Mouse (Mus musculus) midbrain, embryonic 16.5 days (tissue): Measurements from ENCODE around the gene Per3. TPM values are rescaled to one million over a fixed set of nuclear protein-coding genes. Genes with fewer than 3 reads are reported as not detected.

Experiments
- ATAC-seq: fragments of 200-750 bp; cut with Nextera tagmentation; 2 replicates; pipeline ENCODE4 v1.8.0; 2017; ENCODE audit warnings: moderate TSS enrichment
- H3K27ac ChIP-seq: fragments of 300-500 bp; sonication (generic); 2 replicates; pipeline ENCODE4 v1.5.1; 2014; ENCODE audit warnings: mild to moderate bottlenecking, low read length, mixed read lengths
- H3K27me3 ChIP-seq: fragments of 300-500 bp; sonication (generic); 2 replicates; pipeline ENCODE4 v1.6.1; 2014; ENCODE audit warnings: low read depth, low read length, mixed read lengths; ENCODE audit not compliant: control insufficient read depth, insufficient read depth
- H3K36me3 ChIP-seq: fragments of 300-500 bp; sonication (generic); 2 replicates; pipeline ENCODE4 v1.6.1; 2014; ENCODE audit warnings: mild to moderate bottlenecking, low read length, moderate library complexity, mixed read lengths; ENCODE audit not compliant: control insufficient read depth, insufficient read depth
- H3K4me1 ChIP-seq: fragments of 300-500 bp; sonication (generic); 2 replicates; pipeline ENCODE4 v1.6.1; 2014; ENCODE audit warnings: mild to moderate bottlenecking, low read length, mixed read lengths; ENCODE audit not compliant: control insufficient read depth, insufficient read depth
- H3K4me2 ChIP-seq: fragments of 300-500 bp; sonication (generic); 2 replicates; pipeline ENCODE4 v1.6.1; 2014; ENCODE audit warnings: mild to moderate bottlenecking, low read length, mixed read lengths
- H3K4me3 ChIP-seq: fragments of 300-500 bp; sonication (generic); 2 replicates; pipeline ENCODE4 v1.5.1; 2014; ENCODE audit warnings: low read depth, mild to moderate bottlenecking, low read length, moderate library complexity, mixed read lengths
- H3K9ac ChIP-seq: fragments of 300-500 bp; sonication (generic); 2 replicates; pipeline ENCODE4 v1.6.1; 2014; ENCODE audit warnings: low read depth, low read length, mixed read lengths
- H3K9me3 ChIP-seq: fragments of 300-500 bp; sonication (generic); replicated peaks from 2 replicates; pipeline ENCODE4 v1.6.1; 2014; ENCODE audit warnings: mild to moderate bottlenecking, low read length, mixed read lengths; ENCODE audit not compliant: control insufficient read depth, poor library complexity, severe bottlenecking
- WGBS: fragments of 180-500 bp; shearing (Covaris S2); extraction: QIAGEN DNeasy Blood & Tissue Kit; methylation state at CpG from one replicate; pipeline ENCODE4 v1.1.7; 2014; 5-methylcytosine and 5-hydroxymethylcytosine counted together
- polyA plus RNA-seq: library from polyadenylated mRNA; unstranded; fragments of >200 nt; fragmentation: Nextera tagmentation; extraction: Ambion mirVana; gene quantifications from 2 replicates; pipeline ENCODE4 v1.2.1, GENCODE M21; 2015

Per3 gene
- polyA plus RNA-seq, result 3.4 and 3.7 TPM in 2 replicates

DNA sequence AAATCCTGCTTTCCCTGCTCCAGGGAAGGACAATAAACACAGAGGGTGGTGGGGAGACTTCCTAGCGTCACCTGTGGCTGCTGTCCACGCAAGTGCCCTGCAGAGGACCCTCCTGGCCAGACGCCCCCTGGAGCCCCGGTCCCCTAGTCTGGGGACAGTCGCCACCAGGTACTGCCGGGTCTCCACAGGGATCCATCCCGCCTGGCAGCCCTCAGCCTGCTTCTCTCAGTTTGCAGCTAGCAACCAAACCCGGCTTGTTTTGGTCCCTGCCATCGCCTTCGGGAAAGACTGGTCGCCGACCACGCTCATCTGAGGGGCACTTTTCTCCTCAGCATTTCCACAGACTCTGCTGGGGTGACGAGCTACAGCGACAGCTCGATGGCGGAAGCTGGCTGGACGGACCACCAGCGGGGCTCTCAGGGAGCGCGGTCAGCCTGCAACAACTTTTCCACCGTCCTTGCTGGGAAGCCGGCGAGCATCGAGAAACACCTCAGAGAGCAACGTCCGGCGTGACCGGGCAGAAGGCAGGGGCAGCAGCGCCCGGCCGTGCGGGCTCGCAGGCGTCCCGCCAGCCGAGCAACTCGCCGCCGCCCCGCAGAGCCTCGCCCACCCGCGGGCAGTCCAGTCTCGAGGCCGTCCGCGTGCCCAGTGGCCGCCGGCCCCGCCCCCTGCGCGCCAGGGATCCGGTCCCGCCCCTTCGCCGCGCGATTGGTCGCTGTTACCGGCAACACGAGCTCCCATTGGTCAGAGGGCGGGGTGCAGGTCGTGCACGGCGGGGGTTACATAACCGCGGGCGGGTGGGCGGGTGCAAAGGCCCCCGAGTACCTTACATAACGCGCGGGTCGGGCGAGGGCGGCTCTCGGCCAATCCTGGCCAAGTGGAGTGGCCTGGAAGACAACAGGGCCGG lies at the start of gene Per3:
Gene Per3, minus strand, starts transcription at position 629 of the 907 bp plus-strand sequence.
- H3K27ac ChIP-seq, result 0 out of 2 replicates have a peak within 1 kb of the TSS, but pooled peaks have one; percentile 41
- peaks cover 5% of the 10 kb centered on the region for H3K4me1 ChIP-seq
- H3K27me3 ChIP-seq, result no peaks in the 10 kb centered on the region
- H3K4me2 ChIP-seq, result peak within 1 kb of the TSS; percentile 99
- H3K36me3 ChIP-seq, result peaks cover 7% of the 10 kb centered on the region
- ATAC-seq, result peak; percentile 97
- peak within 1 kb of the TSS; percentile 62 for H3K9ac ChIP-seq
- H3K4me3 ChIP-seq, result peak within 1 kb of the TSS; percentile 68
- under 1% methylated on average over 79 of the region's 79 CpGs for WGBS
- H3K9me3 ChIP-seq, result no peaks in the 10 kb centered on the region

DNA sequence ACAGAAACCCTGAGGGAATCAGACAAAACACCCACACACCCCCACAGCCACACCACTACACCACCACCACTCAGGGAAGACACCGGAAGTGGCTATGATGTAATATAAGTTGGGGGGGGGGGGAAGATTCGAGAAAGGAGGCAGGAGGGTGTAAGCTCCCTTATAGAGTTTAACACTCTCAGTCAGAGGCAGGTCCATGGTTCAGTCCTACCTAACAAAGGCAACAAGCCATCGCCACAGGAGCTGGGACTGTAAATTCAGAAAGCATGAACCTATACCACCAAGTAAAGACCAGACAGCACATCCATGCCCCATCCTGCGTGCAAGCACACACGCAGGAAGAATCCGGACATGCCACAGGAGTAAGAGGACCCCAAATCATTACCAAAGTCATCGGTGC lies 44.8 kb upstream of the Per3 start, which contains the start of gene Gm13090:
Gene Gm13090, plus strand, starts transcription at position 301 of the 400 bp plus-strand sequence.
- H3K4me2 ChIP-seq, result no peak within 1 kb of the TSS
- H3K36me3 ChIP-seq, result peaks cover 17% of the 10 kb centered on the region
- no peak within 1 kb of the TSS for H3K27ac ChIP-seq
- no peak within 1 kb of the TSS for H3K4me3 ChIP-seq
- no peak within 1 kb of the TSS for H3K9ac ChIP-seq
- ATAC-seq, result no peak
- H3K9me3 ChIP-seq, result no peaks in the 10 kb centered on the region
- H3K27me3 ChIP-seq, result no peaks in the 10 kb centered on the region
- WGBS, result 87% methylated on average over 6 of the region's 7 CpGs
- H3K4me1 ChIP-seq, result peaks cover 4% of the 10 kb centered on the region; the same call in 1 of the 2 replicates

DNA sequence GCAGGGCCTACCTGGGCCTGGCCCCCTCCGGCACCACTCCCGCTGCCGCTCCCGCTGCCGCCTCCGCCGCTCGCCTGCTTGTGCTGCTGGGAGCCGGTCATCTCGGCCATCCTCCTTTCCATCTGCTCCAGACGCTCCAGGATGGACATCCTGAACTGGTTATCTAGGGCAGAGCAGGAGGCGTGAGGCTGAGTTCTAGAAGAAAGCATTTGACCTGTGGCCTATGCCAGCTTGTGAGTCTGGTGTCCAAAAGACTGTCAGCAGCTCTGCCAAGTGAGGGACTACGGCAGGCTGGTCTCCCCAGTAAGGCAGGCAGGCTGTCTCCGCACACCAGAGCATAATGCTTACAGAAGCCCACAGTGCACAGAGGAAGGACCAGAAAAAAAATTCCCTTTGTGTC lies 44.4 kb upstream of the Per3 start:
- H3K9me3 ChIP-seq, result no peaks in the 10 kb centered on the region
- H3K4me2 ChIP-seq, result no peak overlapping the region
- H3K4me3 ChIP-seq, result no peak overlapping the region
- WGBS, result 90% methylated on average over 14 of the region's 14 CpGs
- H3K27me3 ChIP-seq, result no peaks in the 10 kb centered on the region
- no peak overlapping the region for H3K27ac ChIP-seq
- H3K4me1 ChIP-seq, result peaks cover 4% of the 10 kb centered on the region; the same call in 1 of the 2 replicates
- H3K36me3 ChIP-seq, result peaks cover 20% of the 10 kb centered on the region
- ATAC-seq, result no peak
- H3K9ac ChIP-seq, result no peak overlapping the region

GRCm38 (mm10) chr4:151087358-151087757 lies 42.9 kb upstream of the Per3 start:
- H3K27me3 ChIP-seq, result no peaks in the 10 kb centered on the region
- H3K4me2 ChIP-seq, result no peak overlapping the region
- ATAC-seq, result no peak
- H3K36me3 ChIP-seq, result peaks cover 33% of the 10 kb centered on the region
- H3K9me3 ChIP-seq, result no peaks in the 10 kb centered on the region
- WGBS, result 100% methylated on average over 1 of the region's 1 CpGs
- no peak overlapping the region for H3K9ac ChIP-seq
- H3K4me3 ChIP-seq, result no peak overlapping the region
- H3K27ac ChIP-seq, result no peak overlapping the region
- H3K4me1 ChIP-seq, result peaks cover 4% of the 10 kb centered on the region; the same call in 1 of the 2 replicates

GRCm38 (mm10) chr4:151083027-151083426 lies 38.6 kb upstream of the Per3 start:
- no peak overlapping the region for H3K27ac ChIP-seq
- H3K4me1 ChIP-seq, result no peaks in the 10 kb centered on the region
- 72% methylated on average over 5 of the region's 5 CpGs for WGBS
- no peaks in the 10 kb centered on the region for H3K9me3 ChIP-seq
- no peak overlapping the region for H3K4me3 ChIP-seq
- ATAC-seq, result no peak
- no peak overlapping the region for H3K9ac ChIP-seq
- no peak overlapping the region for H3K4me2 ChIP-seq
- peaks cover 58% of the 10 kb centered on the region for H3K36me3 ChIP-seq
- no peaks in the 10 kb centered on the region for H3K27me3 ChIP-seq

DNA sequence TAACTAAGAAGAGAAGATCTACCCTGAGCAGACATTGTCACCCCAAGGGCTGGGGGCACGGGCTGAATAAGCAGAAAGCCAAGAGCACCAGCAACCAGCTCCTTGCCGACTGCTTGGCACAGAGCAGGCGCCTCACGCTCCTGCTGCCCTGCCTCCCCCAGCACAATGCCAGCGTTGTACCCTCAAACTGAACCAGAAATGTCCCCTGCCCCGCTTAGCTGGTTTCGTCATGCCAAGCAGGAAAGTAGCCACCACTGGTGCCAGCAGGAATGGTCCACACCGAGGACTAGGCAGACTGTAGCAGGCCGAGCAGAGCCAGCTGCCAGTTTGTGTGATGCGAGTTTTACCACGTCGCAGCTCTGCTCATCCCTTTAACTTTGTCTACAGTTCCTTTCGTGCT lies 37.5 kb upstream of the Per3 start:
- no peaks in the 10 kb centered on the region for H3K4me1 ChIP-seq
- H3K27ac ChIP-seq, result no peak overlapping the region
- WGBS, result 94% methylated on average over 13 of the region's 13 CpGs
- no peaks in the 10 kb centered on the region for H3K27me3 ChIP-seq
- H3K9ac ChIP-seq, result no peak overlapping the region
- H3K4me2 ChIP-seq, result no peak overlapping the region
- no peak overlapping the region for H3K4me3 ChIP-seq
- ATAC-seq, result no peak
- H3K36me3 ChIP-seq, result peaks cover 64% of the 10 kb centered on the region
- H3K9me3 ChIP-seq, result no peaks in the 10 kb centered on the region

GRCm38 (mm10) chr4:151081355-151081754 lies 36.9 kb upstream of the Per3 start:
- H3K27ac ChIP-seq, result no peak overlapping the region
- H3K4me2 ChIP-seq, result no peak overlapping the region
- H3K4me3 ChIP-seq, result no peak overlapping the region
- no peaks in the 10 kb centered on the region for H3K27me3 ChIP-seq
- ATAC-seq, result no peak
- H3K9ac ChIP-seq, result no peak overlapping the region
- H3K9me3 ChIP-seq, result no peaks in the 10 kb centered on the region
- WGBS, result 83% methylated on average over 2 of the region's 2 CpGs
- H3K36me3 ChIP-seq, result peaks cover 69% of the 10 kb centered on the region
- H3K4me1 ChIP-seq, result no peaks in the 10 kb centered on the region

DNA sequence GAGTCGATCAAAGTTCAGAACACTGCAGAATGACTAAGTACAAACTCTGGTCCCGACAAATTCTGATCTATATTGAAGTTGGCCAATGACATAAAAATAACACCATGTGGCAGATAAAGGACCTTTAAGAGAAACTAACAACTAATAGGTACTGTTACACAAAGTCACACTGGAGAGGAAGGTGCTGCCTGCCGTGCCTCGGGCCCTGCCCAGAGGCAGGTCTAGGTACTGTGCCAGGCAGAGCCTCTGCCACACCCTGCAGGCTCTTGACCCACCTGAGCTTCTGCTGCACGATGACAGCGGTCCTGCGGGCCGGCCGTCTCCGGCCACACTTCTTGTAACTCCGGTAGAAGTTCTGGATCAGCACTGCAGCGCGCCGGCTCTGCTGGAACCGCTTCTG lies 30.4 kb upstream of the Per3 start:
- Histone ChIP-seq H3K4me1 (no peaks in the 10 kb centered on the region), H3K27me3 (no peaks in the 10 kb centered on the region), H3K9ac (no peak overlapping the region), H3K27ac (no peak overlapping the region), H3K4me3 (no peak overlapping the region), H3K9me3 (no peaks in the 10 kb centered on the region), H3K4me2 (no peak overlapping the region), H3K36me3 (peaks cover 80% of the 10 kb centered on the region)
- WGBS, result 92% methylated on average over 15 of the region's 15 CpGs
- no peak; the same call in 1 of the 2 replicates for ATAC-seq

DNA sequence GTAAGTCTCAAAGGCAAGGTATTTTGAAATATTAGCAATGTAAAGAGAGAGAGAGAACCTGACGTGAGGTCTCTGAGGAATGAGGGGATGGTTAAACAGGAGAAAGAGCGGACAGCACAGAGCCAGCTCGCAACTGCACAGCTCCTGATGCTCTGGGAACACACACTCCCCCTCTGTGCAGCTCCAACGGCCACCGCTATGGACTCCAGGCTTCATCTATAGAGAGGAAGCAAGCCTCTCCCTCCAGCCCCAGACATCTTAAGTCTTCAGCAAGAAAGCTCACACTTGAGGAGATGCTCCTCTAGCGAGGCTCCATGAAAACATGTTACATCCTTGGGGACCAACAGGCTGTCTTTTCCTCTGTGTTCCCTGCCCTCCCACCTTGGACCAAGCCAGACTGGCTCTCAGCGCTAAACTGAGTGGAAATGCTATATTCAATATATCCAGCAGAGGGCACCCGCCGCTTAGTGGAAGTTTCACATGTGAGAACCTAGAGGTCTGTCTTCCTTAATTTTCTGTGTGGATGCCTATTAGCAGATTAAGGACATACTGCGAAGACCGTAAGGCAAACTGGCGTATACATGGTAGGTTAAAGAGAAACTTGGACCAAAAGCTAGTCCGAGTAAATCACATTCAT lies 28.8 kb upstream of the Per3 start:
- Histone ChIP-seq H3K4me3 (no peak overlapping the region), H3K27ac (no peak overlapping the region), H3K4me1 (no peaks in the 10 kb centered on the region), H3K27me3 (no peaks in the 10 kb centered on the region), H3K4me2 (no peak overlapping the region), H3K9me3 (no peaks in the 10 kb centered on the region), H3K9ac (no peak overlapping the region), H3K36me3 (peaks cover 68% of the 10 kb centered on the region)
- peak; percentile 64; the same call in 1 of the 2 replicates for ATAC-seq
- WGBS, result 53% methylated on average over 13 of the region's 13 CpGs
